Mouse (Mus musculus) stomach, adult 2 months (tissue): ENCODE measurements around the gene 4930412O13Rik. TPM values are rescaled to one million over a fixed set of nuclear protein-coding genes. Genes with fewer than 3 reads are reported as not detected.

Source experiments
- polyA plus RNA-seq: library from polyadenylated mRNA; depleted of rRNA; stranded (reverse); fragments of >200 nt; gene quantifications from 2 replicates; pipeline ENCODE4 v1.2.3, GENCODE M21; 2012; rRNA removed

The 4930412O13Rik gene
- not detected in 2 replicates for polyA plus RNA-seq

GRCm38 (mm10) chr2:9881051-9881591 lies at the start of gene 4930412O13Rik:
TSS of gene 4930412O13Rik (plus strand) at chr2:9881252.

GRCm38 (mm10) chr2:9888913-9889650 lies 8.0 kb downstream of the 4930412O13Rik start, which contains the start of gene 9230102O04Rik:
TSS of gene 9230102O04Rik (minus strand) at chr2:9889540.

GRCm38 (mm10) chr2:9889651-9890183 lies 8.7 kb downstream of the 4930412O13Rik start, which contains the start of gene Gata3:
TSS of gene Gata3 (minus strand) at chr2:9890034.

Other genes starting within 250 kb of the 4930412O13Rik start
- not detected in 2 replicates for gene 9230102O04Rik, start 8.3 kb downstream of the 4930412O13Rik start, polyA plus RNA-seq
- gene Gata3, start 8.8 kb downstream of the 4930412O13Rik start, polyA plus RNA-seq: 1.4 and 2.6 TPM in 2 replicates
- gene Taf3, start 167.3 kb downstream of the 4930412O13Rik start, polyA plus RNA-seq: 1.9 and 4.0 TPM in 2 replicates
- 133 and 139 TPM in 2 replicates for gene Atp5c1, start 199.3 kb downstream of the 4930412O13Rik start, polyA plus RNA-seq
- gene Kin, start 199.3 kb downstream of the 4930412O13Rik start, polyA plus RNA-seq: 0.17 and 0.53 TPM in 2 replicates